Mouse (Mus musculus) central nervous system, embryonic 18 days (tissue): ENCODE data around the gene Rxfp3. TPM values are rescaled to one million over a fixed set of nuclear protein-coding genes. Genes with fewer than 3 reads are reported as not detected.

Source experiments
- polyA plus RNA-seq: library from polyadenylated mRNA; depleted of rRNA; stranded (reverse); fragments of >200 nt; gene quantifications from 2 replicates; pipeline ENCODE4 v1.2.3, GENCODE M21; 2012; rRNA removed

Gene Rxfp3
- polyA plus RNA-seq: 2.1 and 2.8 TPM in 2 replicates

DNA sequence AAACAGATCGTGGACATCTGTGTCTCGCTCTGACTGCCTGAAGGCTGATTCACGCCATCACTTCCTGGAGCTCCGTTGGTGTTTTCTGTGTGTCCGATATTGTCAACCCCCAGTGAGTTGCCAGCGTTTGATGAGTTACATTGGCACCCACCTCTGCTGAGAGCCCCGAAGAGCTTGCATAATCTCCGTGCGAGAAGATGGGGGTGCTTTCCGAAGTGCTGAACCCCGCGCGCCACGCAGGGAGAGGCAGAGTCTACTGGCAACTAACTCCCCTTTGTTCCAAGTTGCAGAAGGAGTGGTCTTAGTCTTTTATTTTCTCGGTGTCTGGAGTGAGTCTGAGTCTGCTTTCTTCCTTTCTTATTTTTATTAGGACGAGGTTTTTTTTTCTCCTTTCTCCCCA, at the start of gene Rxfp3:
Gene Rxfp3, minus strand, starts transcription at position 281 of the 400 bp plus-strand sequence.

DNA sequence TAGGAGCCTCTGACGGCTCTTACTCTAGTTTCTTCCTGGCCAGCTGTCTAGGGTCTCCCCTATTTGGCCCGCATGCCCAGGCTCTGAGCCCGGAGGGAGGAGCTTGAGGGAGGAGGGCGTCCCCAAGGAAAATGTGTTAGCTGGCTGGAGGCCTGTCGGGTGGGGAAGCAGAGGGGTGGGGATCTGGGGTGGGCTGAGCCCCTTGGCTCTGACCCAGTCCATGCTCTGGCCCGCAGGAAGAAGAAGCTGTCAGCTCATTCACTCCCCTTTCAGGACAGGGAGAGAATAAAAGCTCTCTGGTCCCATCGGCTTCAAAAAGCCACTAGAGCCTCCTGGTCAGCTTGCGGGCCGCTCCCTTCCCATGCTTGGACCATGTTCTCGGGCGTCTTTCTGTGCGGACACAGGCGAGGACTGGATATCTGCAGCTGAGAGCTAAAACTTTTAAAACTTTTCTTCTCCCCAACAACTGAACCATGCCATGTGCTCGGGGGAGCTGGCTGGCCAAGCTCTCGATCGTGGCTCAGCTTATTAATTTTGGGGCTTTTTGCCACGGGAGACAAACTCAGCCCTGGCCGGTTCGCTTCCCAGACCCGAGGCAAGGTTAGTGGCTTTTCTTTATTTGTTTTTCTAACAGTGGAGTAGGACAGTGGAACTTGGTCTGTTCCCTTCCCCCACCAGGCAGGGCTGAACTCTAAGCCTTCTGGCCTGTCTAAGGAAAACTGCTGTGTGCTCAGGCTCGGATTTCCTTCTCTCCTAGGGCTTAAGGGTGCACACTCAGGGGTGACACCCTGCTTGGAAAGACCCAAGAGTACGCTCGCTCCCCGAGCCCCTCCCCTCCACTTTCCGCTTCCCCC, 27.0 kb upstream of the Rxfp3 start, which contains the start of gene Adamts12:
Gene Adamts12, plus strand, starts transcription at position 233 of the 854 bp plus-strand sequence.

DNA sequence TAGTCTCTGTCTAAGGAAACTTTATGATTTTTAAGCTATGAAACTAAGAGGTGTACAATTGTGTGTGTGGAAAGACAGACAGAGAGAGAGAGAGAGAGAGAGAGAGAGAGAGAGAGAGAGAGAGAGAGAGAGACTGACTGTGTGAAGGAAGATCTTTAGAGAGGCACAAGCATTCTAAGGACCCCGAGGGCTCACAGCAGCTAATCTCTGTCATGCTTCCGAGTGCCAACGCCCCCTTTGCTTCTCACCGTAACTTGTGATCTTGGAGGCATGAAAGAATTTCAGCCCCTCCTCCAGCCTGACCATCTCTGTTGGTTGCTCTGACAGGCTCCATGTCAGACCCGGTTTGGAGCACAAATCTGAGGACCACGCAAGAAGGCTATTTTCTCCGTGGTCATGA, 37.4 kb downstream of the Rxfp3 start, which contains the start of gene Slc45a2:
Gene Slc45a2, plus strand, starts transcription at position 301 of the 400 bp plus-strand sequence.

Other genes with a start within 250 kb of the Rxfp3 start
- gene C1qtnf3, start 85.7 kb downstream of the Rxfp3 start, polyA plus RNA-seq: 0.34 and 2.9 TPM in 2 replicates
- 7.7 and 11.2 TPM in 2 replicates for gene Amacr, start 56.2 kb downstream of the Rxfp3 start, polyA plus RNA-seq
- 0.03 TPM in 2 replicates for gene Slc45a2, start 37.3 kb downstream of the Rxfp3 start, polyA plus RNA-seq
- 1.8 and 2.5 TPM in 2 replicates for gene Adamts12, start 26.8 kb upstream of the Rxfp3 start, polyA plus RNA-seq